Mouse (Mus musculus): ENCODE measurements at regions not wholly inside any gene's neighbourhood (a gene's known extent, or its start where the extent isn't known, plus 50 kb on each side); places are given as distances from the start of the nearest gene placed in this dataset.

- no peak overlapping the region for H3K27ac ChIP-seq (replicated peaks; ENCODE audit: low read depth, low read length)
Observed at GRCm38 (mm10) chr3:149146673-149147072, 156.3 kb upstream of the Adgrl2 start.

GRCm38 (mm10) chr3:149140461-149140860 lies 150.1 kb upstream of the Adgrl2 start:
- WGBS, result 88% methylated on average over 3 of the region's 3 CpGs
- Histone ChIP-seq H3K4me2 (ENCODE audit: low read length) (no peak overlapping the region), H3K4me3 (replicated peaks; ENCODE audit: low read depth, low read length) (no peak overlapping the region), H3K4me1 (ENCODE audit: control insufficient read depth, insufficient read depth, low read length) (no peaks in the 10 kb centered on the region), H3K27ac (replicated peaks; ENCODE audit: low read depth, low read length) (no peak overlapping the region), H3K36me3 (ENCODE audit: control insufficient read depth, insufficient read depth, low read length) (no peaks in the 10 kb centered on the region), H3K9ac (replicated peaks; ENCODE audit: low read length) (no peak overlapping the region), H3K9me3 (ENCODE audit: control insufficient read depth, low read length) (no peaks in the 10 kb centered on the region), H3K27me3 (ENCODE audit: control insufficient read depth, insufficient read depth, low read length) (no peaks in the 10 kb centered on the region)
- DNase-seq, result no peak
- no peak for ATAC-seq (ENCODE audit: low FRiP score, low TSS enrichment)

More at GRCm38 (mm10) chr3:149146673-149147072, 156.3 kb upstream of the Adgrl2 start:
- no peak for ATAC-seq (ENCODE audit: low FRiP score, low TSS enrichment)
- WGBS, result 78% methylated on average over 9 of the region's 9 CpGs
- Histone ChIP-seq H3K4me2 (ENCODE audit: low read length) (no peak overlapping the region), H3K36me3 (ENCODE audit: control insufficient read depth, insufficient read depth, low read length) (no peaks in the 10 kb centered on the region), H3K9ac (replicated peaks; ENCODE audit: low read length) (no peak overlapping the region), H3K9me3 (ENCODE audit: control insufficient read depth, low read length) (no peaks in the 10 kb centered on the region), H3K27me3 (ENCODE audit: control insufficient read depth, insufficient read depth, low read length) (no peaks in the 10 kb centered on the region), H3K4me3 (replicated peaks; ENCODE audit: low read depth, low read length) (no peak overlapping the region), H3K4me1 (ENCODE audit: control insufficient read depth, insufficient read depth, low read length) (no peaks in the 10 kb centered on the region)
- no peak for DNase-seq

GRCm38 (mm10) chr3:149134028-149134938 lies 143.9 kb upstream of the Adgrl2 start:
- Histone ChIP-seq H3K4me3 (replicated peaks; ENCODE audit: low read depth, low read length) (no peak overlapping the region), H3K4me2 (ENCODE audit: low read length) (no peak overlapping the region), H3K36me3 (ENCODE audit: control insufficient read depth, insufficient read depth, low read length) (no peaks in the 10 kb centered on the region), H3K27me3 (ENCODE audit: control insufficient read depth, insufficient read depth, low read length) (no peaks in the 10 kb centered on the region), H3K27ac (replicated peaks; ENCODE audit: low read depth, low read length) (no peak overlapping the region), H3K4me1 (ENCODE audit: control insufficient read depth, insufficient read depth, low read length) (no peaks in the 10 kb centered on the region), H3K9me3 (ENCODE audit: control insufficient read depth, low read length) (no peaks in the 10 kb centered on the region), H3K9ac (replicated peaks; ENCODE audit: low read length) (no peak overlapping the region)
- DNase-seq, result peak; percentile 29
- WGBS, result 62% methylated on average over 9 of the region's 9 CpGs
- ATAC-seq (ENCODE audit: low FRiP score, low TSS enrichment), result peak; percentile 27; the same call in 1 of the 2 replicates

- Histone ChIP-seq H3K27me3 (ENCODE audit: control insufficient read depth, insufficient read depth, low read length) (no peaks in the 10 kb centered on the region), H3K4me2 (ENCODE audit: low read length) (no peak overlapping the region), H3K36me3 (ENCODE audit: control insufficient read depth, insufficient read depth, low read length) (no peaks in the 10 kb centered on the region), H3K4me3 (replicated peaks; ENCODE audit: low read depth, low read length) (no peak overlapping the region), H3K4me1 (ENCODE audit: control insufficient read depth, insufficient read depth, low read length) (0 out of 2 replicates have a peak, but pooled peaks cover 3% of the 10 kb centered on the region), H3K9ac (replicated peaks; ENCODE audit: low read length) (no peak overlapping the region), H3K27ac (replicated peaks; ENCODE audit: low read depth, low read length) (no peak overlapping the region), H3K9me3 (ENCODE audit: control insufficient read depth, low read length) (no peaks in the 10 kb centered on the region)
- ATAC-seq (ENCODE audit: low FRiP score, low TSS enrichment) (no peak), DNase-seq (no peak)
- WGBS, result 91% methylated on average over 5 of the region's 5 CpGs
Observed at GRCm38 (mm10) chr3:149118806-149119205, 128.5 kb upstream of the Adgrl2 start.

GRCm38 (mm10) chr3:149117684-149118056 lies 127.3 kb upstream of the Adgrl2 start:
- Histone ChIP-seq H3K4me3 (replicated peaks; ENCODE audit: low read depth, low read length) (no peak overlapping the region), H3K27me3 (ENCODE audit: control insufficient read depth, insufficient read depth, low read length) (no peaks in the 10 kb centered on the region), H3K4me1 (ENCODE audit: control insufficient read depth, insufficient read depth, low read length) (0 out of 2 replicates have a peak, but pooled peaks cover 3% of the 10 kb centered on the region), H3K27ac (replicated peaks; ENCODE audit: low read depth, low read length) (no peak overlapping the region), H3K9ac (replicated peaks; ENCODE audit: low read length) (no peak overlapping the region), H3K36me3 (ENCODE audit: control insufficient read depth, insufficient read depth, low read length) (no peaks in the 10 kb centered on the region), H3K4me2 (ENCODE audit: low read length) (no peak overlapping the region), H3K9me3 (ENCODE audit: control insufficient read depth, low read length) (no peaks in the 10 kb centered on the region)
- 85% methylated on average over 4 of the region's 4 CpGs for WGBS
- no peak for DNase-seq
- ATAC-seq (ENCODE audit: low FRiP score, low TSS enrichment), result no peak

GRCm38 (mm10) chr3:149117018-149117683 lies 126.8 kb upstream of the Adgrl2 start:
- H3K9ac ChIP-seq (replicated peaks; ENCODE audit: low read length), result no peak overlapping the region
- 0 out of 2 replicates have a peak, but pooled peaks cover 3% of the 10 kb centered on the region for H3K4me1 ChIP-seq (ENCODE audit: control insufficient read depth, insufficient read depth, low read length)
- H3K4me2 ChIP-seq (ENCODE audit: low read length), result no peak overlapping the region
- H3K36me3 ChIP-seq (ENCODE audit: control insufficient read depth, insufficient read depth, low read length), result no peaks in the 10 kb centered on the region
- no peak overlapping the region for H3K27ac ChIP-seq (replicated peaks; ENCODE audit: low read depth, low read length)
- H3K9me3 ChIP-seq (ENCODE audit: control insufficient read depth, low read length), result no peaks in the 10 kb centered on the region
- WGBS, result 86% methylated on average over 6 of the region's 6 CpGs
- no peak for ATAC-seq (ENCODE audit: low FRiP score, low TSS enrichment)
- H3K27me3 ChIP-seq (ENCODE audit: control insufficient read depth, insufficient read depth, low read length), result no peaks in the 10 kb centered on the region
- DNase-seq, result no peak
- H3K4me3 ChIP-seq (replicated peaks; ENCODE audit: low read depth, low read length), result no peak overlapping the region

GRCm38 (mm10) chr3:149116604-149117003 lies 126.2 kb upstream of the Adgrl2 start:
- Histone ChIP-seq H3K27me3 (ENCODE audit: control insufficient read depth, insufficient read depth, low read length) (no peaks in the 10 kb centered on the region), H3K36me3 (ENCODE audit: control insufficient read depth, insufficient read depth, low read length) (no peaks in the 10 kb centered on the region), H3K27ac (replicated peaks; ENCODE audit: low read depth, low read length) (no peak overlapping the region), H3K4me3 (replicated peaks; ENCODE audit: low read depth, low read length) (no peak overlapping the region), H3K4me1 (ENCODE audit: control insufficient read depth, insufficient read depth, low read length) (0 out of 2 replicates have a peak, but pooled peaks cover 3% of the 10 kb centered on the region), H3K9me3 (ENCODE audit: control insufficient read depth, low read length) (no peaks in the 10 kb centered on the region), H3K4me2 (ENCODE audit: low read length) (no peak overlapping the region), H3K9ac (replicated peaks; ENCODE audit: low read length) (no peak overlapping the region)
- DNase-seq (no peak), ATAC-seq (ENCODE audit: low FRiP score, low TSS enrichment) (no peak)
- WGBS, result 86% methylated on average over 11 of the region's 11 CpGs

- Histone ChIP-seq H3K27ac (replicated peaks; ENCODE audit: low read depth, low read length) (no peak overlapping the region), H3K4me2 (ENCODE audit: low read length) (no peak overlapping the region), H3K9ac (replicated peaks; ENCODE audit: low read length) (no peak overlapping the region), H3K9me3 (ENCODE audit: control insufficient read depth, low read length) (no peaks in the 10 kb centered on the region), H3K4me3 (replicated peaks; ENCODE audit: low read depth, low read length) (no peak overlapping the region), H3K36me3 (ENCODE audit: control insufficient read depth, insufficient read depth, low read length) (no peaks in the 10 kb centered on the region), H3K27me3 (ENCODE audit: control insufficient read depth, insufficient read depth, low read length) (no peaks in the 10 kb centered on the region), H3K4me1 (ENCODE audit: control insufficient read depth, insufficient read depth, low read length) (0 out of 2 replicates have a peak, but pooled peaks cover 3% of the 10 kb centered on the region)
- DNase-seq (no peak), ATAC-seq (ENCODE audit: low FRiP score, low TSS enrichment) (no peak)
- 61% methylated on average over 12 of the region's 12 CpGs for WGBS
Observed at GRCm38 (mm10) chr3:149115901-149116300, 125.5 kb upstream of the Adgrl2 start.

Data from midbrain, embryonic 14.5 days (tissue).